Mouse (Mus musculus): ENCODE results near the gene Cbx6.
"Not testable (repeated sequence)": the region's sequence is repeated elsewhere in the genome, so short reads cannot be mapped to it uniquely, and the experiment has no call there.

The Cbx6 gene

GRCm38 (mm10) chr15:79830388-79830787 is 4.1 kb downstream of the Cbx6 start:
- peak; percentile 74 for DNase-seq (ENCODE audit: extremely low spot score)

DNA sequence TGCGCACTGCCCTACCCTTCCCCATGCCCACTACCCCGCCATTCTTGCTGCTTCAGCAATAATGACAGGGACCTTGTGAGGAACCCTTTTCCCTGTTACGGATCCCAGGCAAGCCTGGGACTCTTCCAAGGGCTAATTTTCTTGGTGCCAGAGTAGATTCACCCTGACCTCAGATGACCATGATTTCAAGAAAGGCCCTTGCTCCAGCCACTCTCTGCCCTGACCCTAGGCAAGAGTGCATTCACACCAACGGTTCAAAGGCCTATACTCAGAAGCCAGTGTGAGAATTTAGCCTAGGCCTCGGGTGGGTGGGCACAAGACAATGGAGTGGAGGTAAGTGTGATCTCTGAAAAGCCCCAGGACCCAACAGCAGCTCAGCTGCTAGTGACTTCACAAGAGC is 5.1 kb downstream of the Cbx6 start:
- DNase-seq (ENCODE audit: extremely low spot score), result no peak

DNA sequence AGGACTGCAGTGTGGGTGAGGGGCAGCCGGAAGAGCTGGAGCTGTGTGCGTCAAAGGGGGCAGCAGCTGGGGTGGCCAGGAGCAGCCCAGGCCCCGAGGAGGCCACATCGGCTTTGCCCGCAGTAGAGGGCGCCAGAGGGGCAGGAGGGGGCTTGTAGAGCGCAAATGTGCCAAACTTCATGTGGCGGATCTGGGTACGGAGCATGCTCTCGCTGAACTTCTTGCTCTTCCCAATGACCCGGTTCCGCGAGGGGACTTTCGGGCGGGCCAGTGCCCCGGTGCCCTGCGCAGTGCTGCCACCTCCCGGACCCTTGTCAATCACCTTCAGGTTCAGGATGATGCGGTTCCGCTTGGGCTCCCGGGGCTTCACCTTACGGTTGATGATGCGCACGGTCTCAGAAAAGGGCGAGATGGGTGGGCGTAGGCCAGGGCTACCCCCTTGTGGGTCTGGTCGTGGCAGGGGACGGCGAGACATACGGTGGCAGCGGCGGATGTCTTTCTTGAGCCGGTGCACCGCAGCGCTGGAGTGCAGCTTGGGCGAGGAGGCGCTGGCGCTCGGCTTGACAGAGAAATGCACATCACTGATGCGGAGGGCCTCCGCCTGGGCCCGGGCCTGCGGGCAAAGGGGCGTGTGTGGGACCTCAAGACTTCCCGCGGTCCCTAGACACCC is 6.0 kb downstream of the Cbx6 start:
- no peak for DNase-seq (ENCODE audit: extremely low spot score)

- DNase-seq (ENCODE audit: extremely low spot score), result no peak
Observed at GRCm38 (mm10) chr15:79827778-79828210, 6.7 kb downstream of the Cbx6 start.

DNA sequence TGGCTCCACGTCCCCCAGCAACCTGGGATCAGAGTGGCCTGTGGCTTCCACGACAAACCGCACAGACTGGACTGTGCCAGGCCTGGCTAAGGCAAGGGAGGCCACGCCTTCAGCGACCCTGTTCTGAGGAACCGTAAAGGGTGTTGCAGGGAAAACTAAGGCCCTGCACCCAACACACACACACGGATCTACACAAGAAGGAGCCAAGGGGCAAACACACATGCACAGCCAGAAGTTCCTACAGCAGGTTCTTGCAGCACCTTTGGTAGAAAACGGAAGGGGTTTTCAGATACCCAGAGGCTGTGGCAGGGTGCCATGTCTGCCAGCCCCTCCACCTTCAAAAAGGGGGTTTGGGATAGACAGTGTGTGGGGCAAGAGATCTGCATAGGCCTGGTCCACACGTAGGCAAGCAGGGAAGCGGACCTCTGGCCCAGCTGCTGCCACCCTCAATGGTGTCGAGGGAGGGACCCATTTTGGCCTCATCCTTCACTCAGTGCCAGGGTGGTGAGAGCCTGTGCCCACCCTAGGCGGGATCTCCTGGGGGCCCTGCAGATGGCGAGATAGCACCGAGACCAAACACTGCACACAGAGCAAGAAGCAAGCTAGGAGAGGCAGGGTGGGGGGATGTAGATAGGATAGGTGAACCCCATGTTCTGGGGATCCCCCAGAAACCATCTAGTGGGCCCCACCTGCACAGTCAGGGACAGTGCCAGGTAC is 7.3 kb downstream of the Cbx6 start:
- no peak for DNase-seq (ENCODE audit: extremely low spot score)

- no peak for DNase-seq (ENCODE audit: extremely low spot score)
Observed at GRCm38 (mm10) chr15:79826221-79826935, 8.1 kb downstream of the Cbx6 start.

GRCm38 (mm10) chr15:79825146-79825825 is 9.2 kb downstream of the Cbx6 start:
- peak; percentile 48 for DNase-seq (ENCODE audit: extremely low spot score)

GRCm38 (mm10) chr15:79823588-79824280 is 10.8 kb downstream of the Cbx6 start:
- DNase-seq (ENCODE audit: extremely low spot score), result no peak

- no peak for DNase-seq (ENCODE audit: extremely low spot score)
Observed at GRCm38 (mm10) chr15:79822265-79823199, 12.0 kb downstream of the Cbx6 start.

DNA sequence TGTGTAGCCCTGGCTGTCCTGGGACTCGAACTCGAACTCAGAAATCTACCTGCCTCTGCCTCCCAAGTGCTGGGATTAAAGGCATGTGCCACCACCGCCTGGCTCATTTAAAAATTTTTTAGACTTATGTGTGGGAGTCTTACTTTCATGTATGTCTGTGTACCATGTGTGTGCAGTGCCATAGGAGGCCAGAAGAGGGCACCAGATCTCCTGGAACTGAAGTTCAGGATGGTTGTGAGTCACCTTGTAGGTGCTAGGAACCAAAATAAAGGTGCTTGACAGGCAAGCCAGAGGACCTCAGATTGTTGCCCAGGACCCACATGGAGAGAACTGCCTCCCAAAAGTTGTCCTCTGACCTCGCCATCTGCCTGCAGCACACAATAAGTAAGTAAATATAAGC is 16.2 kb downstream of the Cbx6 start:
- no peak for DNase-seq (ENCODE audit: extremely low spot score)

DNA sequence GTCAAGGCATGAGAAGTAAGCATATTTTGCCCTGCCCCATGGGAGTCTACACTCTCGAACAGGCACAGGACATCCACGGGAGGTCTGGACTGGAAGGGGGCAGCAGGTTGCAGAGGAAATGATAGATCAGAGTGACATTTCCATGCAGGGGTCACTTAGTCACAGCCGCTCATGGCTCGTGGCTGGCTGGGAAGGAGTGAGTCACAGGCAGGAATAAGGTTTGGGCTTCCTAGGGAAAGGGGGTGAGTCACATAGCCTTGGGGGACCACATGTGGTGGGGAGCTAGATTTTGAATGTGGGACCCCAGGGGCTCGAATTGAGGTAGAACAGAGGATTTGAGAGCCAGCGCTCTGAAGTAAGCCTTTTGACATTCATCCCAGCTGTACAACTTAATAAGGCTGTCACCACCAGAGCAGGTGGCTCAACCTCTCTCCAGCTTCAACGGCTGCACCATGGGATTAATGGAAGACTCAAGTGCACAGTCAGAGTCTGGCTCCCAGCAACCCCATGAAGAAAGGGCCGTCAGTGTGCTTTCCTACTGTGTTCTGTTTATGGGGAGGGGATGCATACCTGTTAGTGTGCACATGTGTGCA is 20.7 kb downstream of the Cbx6 start:
- no peak for DNase-seq (ENCODE audit: extremely low spot score)

- not testable (repeated sequence) for DNase-seq (ENCODE audit: extremely low spot score)
Observed at GRCm38 (mm10) chr15:79812840-79813239, 21.6 kb downstream of the Cbx6 start.

- no peak for DNase-seq (ENCODE audit: extremely low spot score)
Observed at GRCm38 (mm10) chr15:79810997-79811396, 23.5 kb downstream of the Cbx6 start.

GRCm38 (mm10) chr15:79810061-79810460 is 24.4 kb downstream of the Cbx6 start:
- no peak for DNase-seq (ENCODE audit: extremely low spot score)

DNA sequence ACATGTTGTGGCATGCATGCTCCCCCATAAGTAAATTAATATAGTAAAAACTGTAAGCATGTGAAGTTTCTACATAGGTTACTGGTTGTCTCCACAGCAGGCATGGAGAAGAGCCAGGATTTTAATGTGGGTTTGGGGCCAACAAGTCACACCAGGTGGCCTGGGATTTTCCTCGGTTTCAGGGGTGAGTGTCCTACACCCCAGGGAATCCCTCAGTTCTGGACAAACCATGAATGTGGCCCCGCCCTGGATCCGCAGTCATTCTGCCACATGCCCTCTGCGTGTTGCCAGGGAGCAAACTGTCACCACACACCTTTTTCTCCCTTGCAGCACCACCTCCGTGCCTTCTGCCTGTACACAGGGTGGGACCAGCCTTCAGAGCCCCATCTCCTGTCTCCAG is 25.8 kb downstream of the Cbx6 start:
- no peak for DNase-seq (ENCODE audit: extremely low spot score)

GRCm38 (mm10) chr15:79808114-79808513 is 26.4 kb downstream of the Cbx6 start:
- DNase-seq (ENCODE audit: extremely low spot score), result no peak

DNA sequence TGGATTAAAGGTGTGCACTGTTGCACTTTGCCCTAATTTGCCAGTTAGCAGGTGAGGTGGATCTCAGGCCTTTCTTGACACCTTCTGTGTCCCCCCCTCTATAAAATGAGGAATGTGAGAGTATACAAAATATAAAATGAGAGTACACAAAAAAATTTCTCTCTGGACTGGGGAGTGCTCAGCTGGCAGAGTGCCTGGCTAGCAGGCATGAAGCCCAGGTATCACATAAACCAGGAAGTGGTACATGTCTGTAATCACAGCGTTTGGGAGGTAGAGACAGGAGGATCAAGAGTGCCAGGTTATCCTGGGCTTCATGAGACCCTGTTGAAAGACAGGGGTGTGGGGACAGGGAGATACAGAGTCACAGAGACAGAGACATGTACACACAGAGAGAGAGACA is 27.4 kb downstream of the Cbx6 start:
- DNase-seq (ENCODE audit: extremely low spot score), result no peak

DNA sequence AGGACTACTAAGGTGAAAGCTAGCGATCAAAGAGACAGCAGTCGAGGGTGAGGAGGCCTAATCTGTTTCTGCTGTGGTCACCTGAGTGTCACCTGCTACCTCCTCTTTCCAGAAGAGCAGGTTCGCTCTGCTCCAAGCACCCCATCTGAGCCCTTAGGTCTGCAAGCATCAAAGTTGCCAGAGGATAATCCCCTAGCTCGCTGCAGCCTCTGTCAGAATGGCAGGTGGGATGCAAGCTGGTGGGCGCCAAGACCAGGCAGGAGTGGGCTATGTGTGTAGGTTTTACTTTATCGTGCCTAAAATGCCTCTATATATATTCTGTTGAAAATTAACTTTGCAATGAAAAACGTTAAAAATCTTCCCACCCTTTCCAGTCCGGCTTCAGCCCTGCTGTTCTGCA is 29.2 kb downstream of the Cbx6 start:
- no peak for DNase-seq (ENCODE audit: extremely low spot score)

- DNase-seq (ENCODE audit: extremely low spot score), result peak; percentile 63
Observed at GRCm38 (mm10) chr15:79804352-79805071, 30.0 kb downstream of the Cbx6 start, which contains the start of gene Nptxr. Gene Nptxr, minus strand, starts transcription at chr15:79804766.

Measured in embryo, embryonic 9.5 days (tissue).